Mouse (Mus musculus) left cerebral cortex, adult 18-20 months (tissue): ENCODE measurements around the gene Vhl. TPM values are rescaled to one million over a fixed set of nuclear protein-coding genes. Genes with fewer than 3 reads are reported as not detected.
A peak's percentile ranks its signal among the peaks of the same experiment; 100 is the strongest.
"Not testable (repeated sequence)": the region's sequence is repeated elsewhere in the genome, so short reads cannot be mapped to it uniquely, and the experiment has no call there.

Experiments
- DNase-seq, 2 experiments: peaks; one replicate each; pipeline ENCODE4 v3.0.0; 2021 to 2022; ENCODE audit warnings: low spot score in 2 of 2, mixed read lengths in 1 of 2
- total RNA-seq, 2 experiments: library from RNA; stranded (reverse); gene quantifications; 2 replicates each; pipeline ENCODE4 v1.2.3; 2021

The Vhl gene
- total RNA-seq, 2 experiments from 2014 or later, result 35.3 to 46.6 TPM

- no peak for DNase-seq
Observed at GRCm38 (mm10) chr6:113660492-113661352, 37.0 kb downstream of the Vhl start.

GRCm38 (mm10) chr6:113661353-113662241, 37.8 kb downstream of the Vhl start:
- peak in 1 of 2 experiments; percentile 40 for DNase-seq

GRCm38 (mm10) chr6:113662964-113663700, 39.4 kb downstream of the Vhl start:
- DNase-seq, result no peak

GRCm38 (mm10) chr6:113664305-113664704, 40.5 kb downstream of the Vhl start:
- DNase-seq, result no peak

GRCm38 (mm10) chr6:113667611-113668122, 43.9 kb downstream of the Vhl start:
- no peak for DNase-seq

GRCm38 (mm10) chr6:113668287-113669154, 44.8 kb downstream of the Vhl start:
- DNase-seq, result no peak

GRCm38 (mm10) chr6:113669821-113670220, 46.1 kb downstream of the Vhl start:
- DNase-seq, result no peak

- DNase-seq, result not testable (repeated sequence)
Observed at GRCm38 (mm10) chr6:113672029-113672428, 48.3 kb downstream of the Vhl start.

- no peak for DNase-seq
Observed at GRCm38 (mm10) chr6:113672989-113673388, 49.2 kb downstream of the Vhl start.

- no peak for DNase-seq
Observed at GRCm38 (mm10) chr6:113675234-113675633, 51.5 kb downstream of the Vhl start.

GRCm38 (mm10) chr6:113675991-113676390, 52.2 kb downstream of the Vhl start:
- DNase-seq, result no peak

GRCm38 (mm10) chr6:113677070-113677734, 53.4 kb downstream of the Vhl start:
- no peak for DNase-seq

- no peak for DNase-seq
Observed at GRCm38 (mm10) chr6:113678246-113679012, 54.7 kb downstream of the Vhl start.

- no peak for DNase-seq
Observed at GRCm38 (mm10) chr6:113679993-113680566, 56.3 kb downstream of the Vhl start.
